Mouse (Mus musculus) heart, embryonic 16.5 days (tissue): Measurements from ENCODE around the gene Dolpp1. TPM values are rescaled to one million over a fixed set of nuclear protein-coding genes. Genes with fewer than 3 reads are reported as not detected.
A peak's percentile ranks its signal among the peaks of the same experiment; 100 is the strongest.
"Not testable (repeated sequence)": the region's sequence is repeated elsewhere in the genome, so short reads cannot be mapped to it uniquely, and the experiment has no call there.

Experiments used
- ATAC-seq: fragments of 200-750 bp; cut with Nextera tagmentation; replicated peaks from 2 replicates; pipeline ENCODE4 v1.8.0; 2017; ENCODE audit warnings: moderate number of reproducible peaks; ENCODE audit not compliant: insufficient read depth, low FRiP score; ENCODE audit errors: extremely low read depth
- H3K27ac ChIP-seq: fragments of 300-500 bp; sonication (generic); 2 replicates; pipeline ENCODE4 v1.5.1; 2014; ENCODE audit warnings: mild to moderate bottlenecking, low read length, control low read depth, moderate library complexity
- H3K27me3 ChIP-seq: fragments of 300-500 bp; sonication (generic); 2 replicates; pipeline ENCODE4 v1.6.1; 2014; ENCODE audit warnings: low read length, mixed read lengths; ENCODE audit not compliant: control insufficient read depth, insufficient read depth
- H3K36me3 ChIP-seq: fragments of 300-500 bp; sonication (generic); 2 replicates; pipeline ENCODE4 v1.6.1; 2014; ENCODE audit not compliant: control insufficient read depth, insufficient read depth
- H3K4me1 ChIP-seq: fragments of 300-500 bp; sonication (generic); 2 replicates; pipeline ENCODE4 v1.6.1; 2014; ENCODE audit warnings: low read length, mixed read lengths; ENCODE audit not compliant: control insufficient read depth, insufficient read depth
- H3K4me2 ChIP-seq: fragments of 300-500 bp; sonication (generic); 2 replicates; pipeline ENCODE4 v1.6.1; 2014; ENCODE audit warnings: low read depth, mild to moderate bottlenecking, control low read depth, low read length
- H3K4me3 ChIP-seq: fragments of 300-500 bp; sonication (generic); 2 replicates; pipeline ENCODE4 v1.5.1; 2014; ENCODE audit warnings: mild to moderate bottlenecking, control low read depth, low read length
- H3K9ac ChIP-seq: fragments of 300-500 bp; sonication (generic); 2 replicates; pipeline ENCODE4 v1.6.1; 2014; ENCODE audit warnings: low read length, control low read depth
- H3K9me3 ChIP-seq: fragments of 300-500 bp; sonication (generic); replicated peaks from 2 replicates; pipeline ENCODE4 v1.6.1; 2016; ENCODE audit warnings: low read length; ENCODE audit not compliant: control insufficient read depth
- whole genome bisulfite sequencing: fragments of 180-500 bp; shearing (Covaris S2); extraction: QIAGEN DNeasy Blood & Tissue Kit; methylation state at CpG from one replicate; pipeline ENCODE4 v1.1.7; 2014; 5-methylcytosine and 5-hydroxymethylcytosine counted together
- polyA plus RNA-seq: library from polyadenylated mRNA; unstranded; fragments of >200 nt; fragmentation: Nextera tagmentation; extraction: Ambion mirVana; gene quantifications from 2 replicates; pipeline ENCODE4 v1.2.1, GENCODE M21; 2015

The Dolpp1 gene
- polyA plus RNA-seq, 1 experiment from 2014 or later, result 26.0 TPM

DNA sequence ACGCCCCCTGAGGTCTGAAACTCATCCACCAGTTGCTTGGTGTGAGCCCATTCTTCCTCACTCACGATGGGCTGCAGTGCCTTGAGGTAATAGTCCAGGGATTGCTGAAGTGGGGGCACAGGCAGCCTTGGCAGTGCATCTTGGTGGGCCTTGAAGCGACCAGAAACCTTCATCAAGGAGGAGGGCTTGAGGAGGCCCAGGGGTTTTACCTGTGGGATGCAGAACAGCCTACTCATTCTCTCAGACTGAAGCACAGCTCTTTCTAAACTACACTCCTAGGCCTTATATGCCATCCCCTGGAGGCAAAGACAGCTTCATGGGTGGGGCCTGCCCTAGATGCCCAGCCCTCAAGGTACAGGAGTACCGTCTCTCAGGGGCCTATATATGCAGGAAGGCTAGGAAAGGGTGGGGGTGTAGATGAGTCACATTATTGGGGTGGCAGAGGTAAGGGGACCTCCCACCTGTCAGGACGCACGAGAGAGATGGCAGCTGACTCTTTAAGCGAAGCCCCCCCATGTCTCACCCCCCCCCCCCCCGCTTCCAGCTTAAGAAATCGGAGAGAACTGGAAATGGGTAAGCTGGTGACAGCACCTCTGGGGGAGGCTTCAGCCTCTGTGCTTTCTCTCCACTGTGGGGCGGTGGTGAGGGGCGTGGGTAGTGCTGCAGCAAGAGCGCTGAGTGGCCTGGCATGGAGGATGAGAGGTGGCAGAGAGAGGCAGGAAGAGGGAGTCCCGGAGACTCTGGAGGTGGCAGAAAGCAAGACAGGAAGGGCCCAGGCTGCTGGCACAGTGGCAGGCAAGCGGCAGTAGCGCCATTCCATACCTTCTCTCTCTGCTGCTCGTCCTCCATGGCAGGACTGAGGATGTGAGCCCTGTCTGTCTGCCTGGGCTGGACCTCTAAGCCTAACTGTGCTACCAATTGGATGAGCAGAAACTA is 21.3 kb downstream of the Dolpp1 start:
- H3K27me3 ChIP-seq, result no peaks in the 10 kb centered on the region
- no peak overlapping the region for H3K4me3 ChIP-seq
- H3K9me3 ChIP-seq, result no peaks in the 10 kb centered on the region
- 0 out of 2 replicates have a peak, but pooled peaks cover 4% of the 10 kb centered on the region for H3K36me3 ChIP-seq
- no peak overlapping the region for H3K27ac ChIP-seq
- peaks cover 38% of the 10 kb centered on the region for H3K4me1 ChIP-seq
- 77% methylated on average over 16 of the region's 16 CpGs for WGBS
- peak overlapping the region; percentile 70; the same call in 1 of the 2 replicates for H3K4me2 ChIP-seq
- no peak for ATAC-seq
- H3K9ac ChIP-seq, result 0 out of 2 replicates have a peak overlapping the region, but pooled peaks have one; percentile 7

DNA sequence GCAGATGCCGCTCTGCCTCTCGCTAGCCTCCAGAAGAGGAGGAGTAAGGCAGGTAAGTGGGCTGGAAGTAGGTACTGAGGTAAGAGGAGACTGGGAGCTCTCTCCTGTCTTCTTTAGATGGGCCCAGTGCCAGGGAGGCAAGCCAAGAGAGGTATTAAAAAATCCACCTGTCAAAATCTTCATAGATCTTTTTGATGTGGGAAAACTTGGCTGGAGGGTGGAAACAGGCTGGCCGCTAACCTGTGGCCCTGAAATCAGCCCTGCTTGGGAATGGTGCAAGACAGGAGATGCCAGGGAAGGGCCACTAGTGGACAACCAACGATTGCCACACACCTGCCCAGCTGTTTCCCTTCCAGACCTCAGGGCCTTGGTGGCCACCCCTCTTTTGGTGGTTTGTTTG is 22.0 kb downstream of the Dolpp1 start:
- 89% methylated on average over 4 of the region's 4 CpGs for WGBS
- no peak for ATAC-seq
- Histone ChIP-seq H3K4me3 (peak overlapping the region; percentile 89), H3K4me1 (peaks cover 36% of the 10 kb centered on the region), H3K9me3 (no peaks in the 10 kb centered on the region), H3K9ac (peak overlapping the region; percentile 13; the same call in 1 of the 2 replicates), H3K27ac (no peak overlapping the region), H3K4me2 (peak overlapping the region; percentile 70), H3K36me3 (no peaks in the 10 kb centered on the region), H3K27me3 (no peaks in the 10 kb centered on the region)

DNA sequence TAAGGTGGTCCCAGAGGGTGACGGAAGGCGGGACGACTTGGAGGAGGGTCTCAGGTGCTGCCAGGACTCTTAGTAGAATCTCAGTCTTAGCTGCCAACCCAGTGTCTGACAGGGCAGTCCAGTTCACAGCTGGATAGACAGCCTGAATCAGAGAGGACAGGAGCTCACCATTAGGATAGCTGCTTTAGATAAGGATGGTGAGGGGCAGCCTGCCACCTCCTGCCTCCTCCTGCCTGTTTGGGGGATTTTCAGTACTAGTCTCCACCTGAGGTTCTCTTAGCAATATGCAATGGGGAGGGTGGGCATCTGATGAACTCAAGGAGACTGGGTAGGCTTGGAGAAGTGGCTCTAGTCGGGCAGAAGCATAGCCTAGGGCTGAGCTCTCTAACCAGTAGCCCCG is 22.6 kb downstream of the Dolpp1 start:
- no peaks in the 10 kb centered on the region for H3K9me3 ChIP-seq
- H3K9ac ChIP-seq, result peak overlapping the region; percentile 98
- peak overlapping the region; percentile 70 for H3K4me2 ChIP-seq
- H3K36me3 ChIP-seq, result no peaks in the 10 kb centered on the region
- WGBS, result 52% methylated on average over 5 of the region's 5 CpGs
- H3K27ac ChIP-seq, result peak overlapping the region; percentile 97
- ATAC-seq, result no peak
- H3K27me3 ChIP-seq, result no peaks in the 10 kb centered on the region
- H3K4me1 ChIP-seq, result peaks cover 34% of the 10 kb centered on the region
- peak overlapping the region; percentile 89 for H3K4me3 ChIP-seq

DNA sequence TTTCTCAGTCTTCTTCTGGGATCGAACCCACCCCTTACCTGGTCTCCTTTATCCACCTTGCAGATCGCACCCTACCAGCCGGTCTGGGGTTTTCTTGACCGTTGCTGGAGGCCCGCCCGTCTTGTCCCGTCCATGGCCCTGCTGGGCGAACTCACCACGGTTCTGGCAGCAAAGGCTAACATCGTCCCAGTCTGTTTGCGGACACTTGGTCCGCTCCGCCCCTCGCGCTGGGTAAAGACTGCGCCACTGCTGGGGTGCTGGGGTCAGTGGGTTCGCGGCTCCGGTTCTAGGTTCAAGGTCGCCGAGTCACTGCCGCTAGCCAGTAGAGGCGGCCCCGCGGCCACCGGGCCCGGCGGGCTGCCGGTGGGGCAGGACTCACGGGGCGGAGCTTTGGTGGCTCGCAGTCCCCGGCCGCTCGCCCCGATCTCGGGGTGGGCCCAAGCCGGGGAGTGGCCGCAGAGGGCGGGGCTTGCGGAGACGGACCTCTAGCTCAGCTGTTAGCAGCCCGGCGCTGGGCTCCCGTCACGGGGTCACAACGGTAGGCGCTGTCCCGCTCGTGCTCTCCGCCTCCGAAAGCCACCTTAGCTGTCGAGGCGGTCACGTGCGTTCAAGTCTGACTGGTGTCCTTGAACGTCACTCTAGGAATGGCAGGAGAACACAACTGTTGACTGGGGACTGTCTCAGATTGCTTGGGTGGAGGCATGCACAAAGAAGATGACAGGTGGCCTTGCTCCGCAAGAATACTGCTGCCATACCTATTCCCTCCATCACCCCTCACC is 23.3 kb downstream of the Dolpp1 start, which contains the start of gene Crat:
TSS of gene Crat (minus strand) at position 657 of the 779 bp plus-strand sequence.
- peaks cover 30% of the 10 kb centered on the region for H3K4me1 ChIP-seq
- no peaks in the 10 kb centered on the region for H3K27me3 ChIP-seq
- peak within 1 kb of the TSS; percentile 70 for H3K4me2 ChIP-seq
- H3K9me3 ChIP-seq, result no peaks in the 10 kb centered on the region
- H3K4me3 ChIP-seq, result peak within 1 kb of the TSS; percentile 89
- H3K36me3 ChIP-seq, result no peaks in the 10 kb centered on the region
- under 1% methylated on average over 58 of the region's 58 CpGs for WGBS
- H3K27ac ChIP-seq, result peak within 1 kb of the TSS; percentile 97
- ATAC-seq, result peak; percentile 94
- H3K9ac ChIP-seq, result peak within 1 kb of the TSS; percentile 98

DNA sequence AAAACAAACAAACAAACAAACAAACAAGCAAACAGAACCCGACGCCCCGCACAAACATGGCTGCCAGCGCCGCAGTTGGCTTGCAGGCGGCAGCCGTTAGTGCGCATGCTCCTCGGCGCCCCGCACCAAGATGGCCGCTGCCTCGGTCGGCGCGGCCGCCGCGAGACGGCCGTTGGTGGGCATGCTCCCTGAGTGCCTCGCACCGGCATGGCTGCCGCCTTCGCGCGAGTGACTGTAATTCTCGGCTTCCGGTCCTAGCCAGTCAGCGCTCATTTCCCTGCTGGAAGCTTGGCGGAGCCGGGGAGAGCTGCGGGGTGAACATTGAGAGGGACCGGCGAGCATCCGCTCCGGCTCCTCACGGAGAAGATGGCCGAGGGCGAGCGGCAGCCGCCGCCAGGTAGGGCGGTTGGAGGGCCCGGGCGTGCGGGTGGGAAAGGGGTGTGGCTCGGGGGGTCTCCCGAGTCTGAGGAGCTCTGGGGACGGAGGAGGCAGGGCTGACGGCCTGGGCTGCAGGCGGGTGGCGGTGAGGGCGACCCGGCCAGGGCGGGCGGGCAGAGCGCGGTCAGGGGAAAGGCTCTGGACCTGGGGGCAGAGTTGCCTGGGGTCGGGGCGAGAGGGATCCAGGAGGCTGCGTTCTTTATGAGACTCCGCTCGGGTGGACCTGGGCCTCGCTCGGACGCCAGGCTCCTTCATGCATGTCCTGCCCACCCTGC is 24.0 kb downstream of the Dolpp1 start, which contains the start of gene Ptpa:
TSS of gene Ptpa (plus strand) at position 104 of the 713 bp plus-strand sequence.
- under 1% methylated on average over 61 of the region's 67 CpGs for WGBS
- ATAC-seq, result peak; percentile 89
- Histone ChIP-seq H3K27me3 (no peaks in the 10 kb centered on the region), H3K9me3 (no peaks in the 10 kb centered on the region), H3K36me3 (no peaks in the 10 kb centered on the region), H3K4me2 (peak within 1 kb of the TSS; percentile 70), H3K4me3 (peak within 1 kb of the TSS; percentile 89), H3K27ac (peak within 1 kb of the TSS; percentile 97), H3K4me1 (peaks cover 26% of the 10 kb centered on the region), H3K9ac (peak within 1 kb of the TSS; percentile 98)

DNA sequence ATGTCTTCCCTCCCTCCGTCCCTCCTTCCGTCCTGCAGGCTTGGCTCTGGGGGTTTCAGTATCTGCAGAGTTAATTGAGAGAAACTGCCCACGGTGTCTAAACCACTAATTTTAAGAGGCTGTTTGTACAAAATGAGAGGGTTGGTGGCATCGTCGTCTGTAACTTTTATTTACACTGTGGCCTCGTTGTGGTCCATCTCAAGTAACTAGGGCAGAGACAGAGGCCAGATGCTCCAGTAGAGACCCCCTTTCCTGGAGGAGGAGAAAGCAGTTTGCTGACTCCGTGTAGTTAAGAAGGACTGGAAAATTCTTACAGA is 24.6 kb downstream of the Dolpp1 start:
- H3K27ac ChIP-seq, result peak overlapping the region; percentile 97
- H3K27me3 ChIP-seq, result no peaks in the 10 kb centered on the region
- H3K4me2 ChIP-seq, result peak overlapping the region; percentile 70
- no peaks in the 10 kb centered on the region for H3K36me3 ChIP-seq
- H3K9me3 ChIP-seq, result no peaks in the 10 kb centered on the region
- H3K9ac ChIP-seq, result peak overlapping the region; percentile 98
- peaks cover 26% of the 10 kb centered on the region for H3K4me1 ChIP-seq
- under 1% methylated on average over 7 of the region's 7 CpGs for WGBS
- no peak for ATAC-seq
- peak overlapping the region; percentile 89 for H3K4me3 ChIP-seq

DNA sequence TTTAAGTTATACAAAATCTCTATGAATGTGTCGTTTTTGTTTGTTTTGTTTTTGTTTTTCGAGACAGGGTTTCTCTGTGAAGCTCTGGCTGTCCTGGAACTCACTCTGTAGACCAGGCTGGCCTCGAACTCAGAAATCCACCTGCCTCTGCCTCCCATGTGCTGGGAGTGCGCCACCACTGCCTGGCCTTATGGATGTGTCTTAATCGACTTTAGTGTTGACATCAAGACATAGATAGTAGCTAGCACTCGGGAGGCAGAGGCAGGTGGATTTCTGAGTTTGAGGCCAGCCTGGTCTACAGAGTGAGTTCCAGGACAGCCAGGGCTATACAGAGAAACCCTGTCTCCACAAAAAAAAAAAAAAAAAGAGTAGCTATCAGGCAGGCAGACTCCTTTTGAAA is 25.1 kb downstream of the Dolpp1 start:
- peak overlapping the region; percentile 89 for H3K4me3 ChIP-seq
- not testable (repeated sequence) for H3K9ac ChIP-seq, ATAC-seq, H3K9me3 ChIP-seq, H3K36me3 ChIP-seq, H3K27ac ChIP-seq, H3K27me3 ChIP-seq
- H3K4me2 ChIP-seq, result peak overlapping the region; percentile 70
- WGBS, result 70% methylated on average over 6 of the region's 6 CpGs
- H3K4me1 ChIP-seq, result peaks cover 26% of the 10 kb centered on the region

DNA sequence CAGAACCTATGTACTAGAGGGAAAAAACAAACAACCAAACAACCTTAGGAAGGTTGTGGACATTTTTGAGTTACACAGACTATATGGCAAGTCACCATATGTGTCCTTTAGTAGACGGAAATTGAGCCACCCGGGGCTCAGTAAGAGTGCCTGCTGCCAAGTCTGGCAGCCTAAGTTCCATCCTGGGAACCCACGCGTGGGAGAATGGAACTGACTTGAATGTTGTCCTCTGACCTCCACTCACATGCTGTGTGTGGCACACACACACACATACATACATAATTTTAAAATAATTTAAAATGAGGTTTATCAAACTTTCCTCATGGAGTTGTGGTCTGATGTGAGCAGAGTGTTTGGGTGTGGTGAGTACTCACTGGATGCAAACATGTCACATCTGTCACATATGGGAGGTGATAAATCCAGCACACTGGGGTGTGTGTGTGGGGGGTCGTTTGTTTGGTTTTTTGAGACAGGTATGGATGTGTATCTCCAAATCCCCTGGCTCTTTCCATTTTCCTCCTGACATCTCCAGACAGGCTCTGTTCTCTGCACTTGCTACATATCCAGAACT is 25.6 kb downstream of the Dolpp1 start:
- Histone ChIP-seq H3K4me3 (no peak overlapping the region), H3K9me3 (no peaks in the 10 kb centered on the region), H3K4me1 (peaks cover 26% of the 10 kb centered on the region), H3K27ac (no peak overlapping the region), H3K27me3 (no peaks in the 10 kb centered on the region), H3K9ac (no peak overlapping the region), H3K4me2 (no peak overlapping the region), H3K36me3 (no peaks in the 10 kb centered on the region)
- ATAC-seq, result no peak
- 66% methylated on average over 5 of the region's 5 CpGs for WGBS
